Mouse (Mus musculus) left cerebral cortex, postnatal 4 days (tissue): ENCODE data around the gene D5Ertd577e. TPM values are rescaled to one million over a fixed set of nuclear protein-coding genes. Genes with fewer than 3 reads are reported as not detected.
"Not testable (repeated sequence)": the region's sequence is repeated elsewhere in the genome, so short reads cannot be mapped to it uniquely, and the experiment has no call there.

Experiments used
- DNase-seq: peaks from one replicate; pipeline ENCODE4 v3.0.0-alpha.2; 2022
- intact Hi-C: fragments of 180-260 bp; cut with DNase I; formaldehyde crosslinking; loops from one replicate; pipeline ENCODE4 v1.15.1; 2025
- total RNA-seq, 2 experiments: library from RNA; stranded (reverse); gene quantifications; 2 replicates each; pipeline ENCODE4 v1.2.3; 2021

D5Ertd577e gene
- total RNA-seq, result not detected

GRCm38 (mm10) chr5:95456506-95456905 lies at the start of gene D5Ertd577e:
Gene D5Ertd577e (plus strand): TSS chr5:95456806.
- intact Hi-C loops, result not testable (repeated sequence)

GRCm38 (mm10) chr5:95510458-95510857 lies 53.9 kb downstream of the D5Ertd577e start, which contains the start of gene Gm3286:
Gene Gm3286 (plus strand): TSS chr5:95510758.
- intact Hi-C loops, DNase-seq: not testable (repeated sequence)

More at GRCm38 (mm10) chr5:95456506-95456905, at the start of gene D5Ertd577e:
- DNase-seq, result not testable (repeated sequence)

Other genes with a start within 250 kb of the D5Ertd577e start
- gene Gm10424, start 184.0 kb upstream of the D5Ertd577e start, total RNA-seq, result not detected
- gene Gm3259, start 150.9 kb upstream of the D5Ertd577e start, total RNA-seq, result not detected
- not detected for gene Gm3286, start 54.0 kb downstream of the D5Ertd577e start, total RNA-seq
- not detected for gene Gm7971, start 138.1 kb downstream of the D5Ertd577e start, total RNA-seq